Mouse (Mus musculus) megakaryocyte progenitor cell, adult 5-6 weeks (primary cell): ENCODE data around the gene Ighmbp2. TPM values are rescaled to one million over a fixed set of nuclear protein-coding genes. Genes with fewer than 3 reads are reported as not detected.

Experiments
- total RNA-seq, 2 experiments: library from RNA; stranded (forward) in 1 of 2; stranded (reverse) in 1 of 2; fragments of 157-497, 149-512 nt in 1 of 2; fragments of 200-1000 nt in 1 of 2; gene quantifications; 2 replicates each; pipeline versions ENCODE4 v1.2.3 to v1.2.4; 2015 to 2017

Ighmbp2 gene
- total RNA-seq, 2 experiments from 2014 or later = 2.6 to 8.1 TPM

Other genes starting within 250 kb of the Ighmbp2 start
- gene Mrpl21, start 116 bp downstream of the Ighmbp2 start, total RNA-seq (2015) = 106 and 119 TPM in 2 replicates
- 88.8 and 102 TPM in 2 replicates for gene Mrpl21, start 116 bp downstream of the Ighmbp2 start, total RNA-seq (2017)
- 39.8 and 45.7 TPM in 2 replicates for gene Cpt1a, start 39.3 kb upstream of the Ighmbp2 start, total RNA-seq (2015)
- gene Cpt1a, start 39.3 kb upstream of the Ighmbp2 start, total RNA-seq (2017) = 30.7 and 34.1 TPM in 2 replicates
- 1.5 and 1.7 TPM in 2 replicates for gene Tesmin, start 105.8 kb upstream of the Ighmbp2 start, total RNA-seq (2015)
- 0.10 and 1.1 TPM in 2 replicates for gene Tesmin, start 105.8 kb upstream of the Ighmbp2 start, total RNA-seq (2017)
- 0.22 TPM in 1 of 2 replicates, not detected in the other for gene Gal, start 131.5 kb upstream of the Ighmbp2 start, total RNA-seq (2015)
- gene Gal, start 131.5 kb upstream of the Ighmbp2 start, total RNA-seq (2017) = not detected in 2 replicates